Mouse (Mus musculus): Measurements from ENCODE around the gene Dnaja4. TPM values are rescaled to one million over a fixed set of nuclear protein-coding genes. Genes with fewer than 3 reads are reported as not detected.

Gene Dnaja4
- polyA plus RNA-seq, 1 experiment, result 9.6 TPM

GRCm38 (mm10) chr9:54699345-54700173 is 886 bp downstream of the Dnaja4 start:
- peak; percentile 85 for DNase-seq
- Histone ChIP-seq H3K4me1 (ENCODE audit: control insufficient read depth, insufficient read depth, low read length) (0 out of 2 replicates have a peak, but pooled peaks cover 12% of the 10 kb centered on the region), H3K36me3 (ENCODE audit: control insufficient read depth, insufficient read depth, low read length) (no peaks in the 10 kb centered on the region), H3K4me3 (ENCODE audit: insufficient read depth, low read depth, low read length) (peak overlapping the region; percentile 80), H3K27ac (ENCODE audit: insufficient read depth, low read depth, low read length) (peak overlapping the region; percentile 14; the same call in 1 of the 2 replicates), H3K27me3 (replicated peaks; ENCODE audit: control insufficient read depth, insufficient read depth, low read length) (no peaks in the 10 kb centered on the region)
- 1% methylated on average over 92 of the region's 92 CpGs for WGBS
- TF ChIP-seq CTCF (conservative IDR thresholded peaks at IDR 0.05; ENCODE audit: insufficient read depth, insufficient read length, low read depth, low read length), result no peak
- TF ChIP-seq POLR2A (IDR thresholded peaks at IDR 0.05; ENCODE audit: low read depth, low read length), result peak; percentile 58

- Histone ChIP-seq H3K36me3 (ENCODE audit: control insufficient read depth, insufficient read depth, low read length) (no peaks in the 10 kb centered on the region), H3K4me3 (ENCODE audit: insufficient read depth, low read depth, low read length) (peak overlapping the region; percentile 80), H3K27ac (ENCODE audit: insufficient read depth, low read depth, low read length) (no peak overlapping the region), H3K27me3 (replicated peaks; ENCODE audit: control insufficient read depth, insufficient read depth, low read length) (no peaks in the 10 kb centered on the region), H3K4me1 (ENCODE audit: control insufficient read depth, insufficient read depth, low read length) (0 out of 2 replicates have a peak, but pooled peaks cover 12% of the 10 kb centered on the region)
- no peak for DNase-seq
- no peak for TF ChIP-seq POLR2A (IDR thresholded peaks at IDR 0.05; ENCODE audit: low read depth, low read length)
- TF ChIP-seq CTCF (conservative IDR thresholded peaks at IDR 0.05; ENCODE audit: insufficient read depth, insufficient read length, low read depth, low read length), result no peak
- WGBS, result 11% methylated on average over 9 of the region's 9 CpGs
Observed at GRCm38 (mm10) chr9:54700174-54700475, 1.5 kb downstream of the Dnaja4 start.

- H3K27ac ChIP-seq (ENCODE audit: insufficient read depth, low read depth, low read length), result no peak overlapping the region
- WGBS, result 76% methylated on average over 7 of the region's 7 CpGs
- DNase-seq, result no peak
Observed at GRCm38 (mm10) chr9:54700746-54701145, 2.1 kb downstream of the Dnaja4 start.

GRCm38 (mm10) chr9:54702581-54702980 is 3.9 kb downstream of the Dnaja4 start:
- no peaks in the 10 kb centered on the region for H3K27me3 ChIP-seq (replicated peaks; ENCODE audit: control insufficient read depth, insufficient read depth, low read length)
- H3K36me3 ChIP-seq (ENCODE audit: control insufficient read depth, insufficient read depth, low read length), result no peaks in the 10 kb centered on the region
- H3K4me3 ChIP-seq (ENCODE audit: insufficient read depth, low read depth, low read length), result no peak overlapping the region
- DNase-seq, result no peak
- 0 out of 2 replicates have a peak, but pooled peaks cover 12% of the 10 kb centered on the region for H3K4me1 ChIP-seq (ENCODE audit: control insufficient read depth, insufficient read depth, low read length)
- no peak overlapping the region for H3K27ac ChIP-seq (ENCODE audit: insufficient read depth, low read depth, low read length)
- 83% methylated on average over 2 of the region's 2 CpGs for WGBS
- TF ChIP-seq POLR2A (IDR thresholded peaks at IDR 0.05; ENCODE audit: low read depth, low read length) (no peak), CTCF (conservative IDR thresholded peaks at IDR 0.05; ENCODE audit: insufficient read depth, insufficient read length, low read depth, low read length) (no peak)

More at GRCm38 (mm10) chr9:54700746-54701145, 2.1 kb downstream of the Dnaja4 start:
- Histone ChIP-seq H3K36me3 (ENCODE audit: control insufficient read depth, insufficient read depth, low read length) (no peaks in the 10 kb centered on the region), H3K4me1 (ENCODE audit: control insufficient read depth, insufficient read depth, low read length) (0 out of 2 replicates have a peak, but pooled peaks cover 12% of the 10 kb centered on the region), H3K27me3 (replicated peaks; ENCODE audit: control insufficient read depth, insufficient read depth, low read length) (no peaks in the 10 kb centered on the region), H3K4me3 (ENCODE audit: insufficient read depth, low read depth, low read length) (peak overlapping the region; percentile 80)
- TF ChIP-seq CTCF (conservative IDR thresholded peaks at IDR 0.05; ENCODE audit: insufficient read depth, insufficient read length, low read depth, low read length) (no peak), POLR2A (IDR thresholded peaks at IDR 0.05; ENCODE audit: low read depth, low read length) (no peak)

- Histone ChIP-seq H3K4me1 (ENCODE audit: control insufficient read depth, insufficient read depth, low read length) (0 out of 2 replicates have a peak, but pooled peaks cover 9% of the 10 kb centered on the region), H3K27me3 (replicated peaks; ENCODE audit: control insufficient read depth, insufficient read depth, low read length) (no peaks in the 10 kb centered on the region), H3K4me3 (ENCODE audit: insufficient read depth, low read depth, low read length) (no peak overlapping the region), H3K36me3 (ENCODE audit: control insufficient read depth, insufficient read depth, low read length) (no peaks in the 10 kb centered on the region), H3K27ac (ENCODE audit: insufficient read depth, low read depth, low read length) (no peak overlapping the region)
- 70% methylated on average over 5 of the region's 5 CpGs for WGBS
- no peak for DNase-seq
- TF ChIP-seq CTCF (conservative IDR thresholded peaks at IDR 0.05; ENCODE audit: insufficient read depth, insufficient read length, low read depth, low read length), result no peak
- no peak for TF ChIP-seq POLR2A (IDR thresholded peaks at IDR 0.05; ENCODE audit: low read depth, low read length)
Observed at GRCm38 (mm10) chr9:54704361-54704760, 5.7 kb downstream of the Dnaja4 start.

- 63% methylated on average over 1 of the region's 1 CpGs for WGBS
- DNase-seq, result no peak
Observed at GRCm38 (mm10) chr9:54705561-54705960, 6.9 kb downstream of the Dnaja4 start.

GRCm38 (mm10) chr9:54707288-54707999 is 8.8 kb downstream of the Dnaja4 start:
- H3K4me1 ChIP-seq (ENCODE audit: control insufficient read depth, insufficient read depth, low read length), result 0 out of 2 replicates have a peak, but pooled peaks cover 6% of the 10 kb centered on the region
- H3K27ac ChIP-seq (ENCODE audit: insufficient read depth, low read depth, low read length), result no peak overlapping the region
- DNase-seq, result no peak
- H3K36me3 ChIP-seq (ENCODE audit: control insufficient read depth, insufficient read depth, low read length), result no peaks in the 10 kb centered on the region
- WGBS, result 79% methylated on average over 8 of the region's 8 CpGs
- H3K27me3 ChIP-seq (replicated peaks; ENCODE audit: control insufficient read depth, insufficient read depth, low read length), result no peaks in the 10 kb centered on the region
- no peak for TF ChIP-seq CTCF (conservative IDR thresholded peaks at IDR 0.05; ENCODE audit: insufficient read depth, insufficient read length, low read depth, low read length)
- TF ChIP-seq POLR2A (IDR thresholded peaks at IDR 0.05; ENCODE audit: low read depth, low read length), result no peak
- no peak overlapping the region for H3K4me3 ChIP-seq (ENCODE audit: insufficient read depth, low read depth, low read length)

More at GRCm38 (mm10) chr9:54705561-54705960, 6.9 kb downstream of the Dnaja4 start:
- TF ChIP-seq CTCF (conservative IDR thresholded peaks at IDR 0.05; ENCODE audit: insufficient read depth, insufficient read length, low read depth, low read length), result no peak
- TF ChIP-seq POLR2A (IDR thresholded peaks at IDR 0.05; ENCODE audit: low read depth, low read length), result no peak
- no peak overlapping the region for H3K27ac ChIP-seq (ENCODE audit: insufficient read depth, low read depth, low read length)
- no peak overlapping the region for H3K4me3 ChIP-seq (ENCODE audit: insufficient read depth, low read depth, low read length)
- H3K36me3 ChIP-seq (ENCODE audit: control insufficient read depth, insufficient read depth, low read length), result no peaks in the 10 kb centered on the region
- no peaks in the 10 kb centered on the region for H3K27me3 ChIP-seq (replicated peaks; ENCODE audit: control insufficient read depth, insufficient read depth, low read length)
- 0 out of 2 replicates have a peak, but pooled peaks cover 7% of the 10 kb centered on the region for H3K4me1 ChIP-seq (ENCODE audit: control insufficient read depth, insufficient read depth, low read length)
